Mouse (Mus musculus) heart, postnatal 4 days (tissue): Measurements from ENCODE around the gene Snx9. TPM values are rescaled to one million over a fixed set of nuclear protein-coding genes. Genes with fewer than 3 reads are reported as not detected.

ENCODE experiments used
- DNase-seq: peaks from one replicate; pipeline ENCODE4 v3.0.0; 2021
- total RNA-seq, 2 experiments: library from RNA; stranded (reverse); gene quantifications; 2 replicates each; pipeline ENCODE4 v1.2.3; 2021

Gene Snx9
- total RNA-seq, 2 experiments from 2014 or later, result 38.0 to 39.0 TPM

DNA sequence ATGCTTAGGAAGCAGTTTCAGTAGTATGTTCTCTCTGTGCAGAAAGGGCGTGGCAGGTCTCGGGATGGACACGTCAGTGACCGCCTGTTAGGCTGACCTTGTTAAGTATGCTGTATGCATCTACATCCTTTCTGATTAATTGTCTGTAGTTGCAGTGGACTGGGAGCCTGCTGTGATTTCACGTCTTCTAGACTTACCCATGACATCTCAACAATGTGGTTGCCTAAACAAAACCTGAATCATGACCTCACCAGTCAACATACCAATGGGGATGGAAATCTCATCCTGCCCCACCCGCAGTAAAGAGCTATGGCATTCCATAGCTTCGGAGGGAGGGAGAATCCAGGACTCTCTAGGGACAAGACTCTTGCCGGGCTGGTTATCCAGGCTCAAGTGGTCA lies 5.0 kb downstream of the Snx9 start:
- no peak for DNase-seq

- no peak for DNase-seq
Observed at GRCm38 (mm10) chr17:5848706-5849415, 7.7 kb downstream of the Snx9 start.

DNA sequence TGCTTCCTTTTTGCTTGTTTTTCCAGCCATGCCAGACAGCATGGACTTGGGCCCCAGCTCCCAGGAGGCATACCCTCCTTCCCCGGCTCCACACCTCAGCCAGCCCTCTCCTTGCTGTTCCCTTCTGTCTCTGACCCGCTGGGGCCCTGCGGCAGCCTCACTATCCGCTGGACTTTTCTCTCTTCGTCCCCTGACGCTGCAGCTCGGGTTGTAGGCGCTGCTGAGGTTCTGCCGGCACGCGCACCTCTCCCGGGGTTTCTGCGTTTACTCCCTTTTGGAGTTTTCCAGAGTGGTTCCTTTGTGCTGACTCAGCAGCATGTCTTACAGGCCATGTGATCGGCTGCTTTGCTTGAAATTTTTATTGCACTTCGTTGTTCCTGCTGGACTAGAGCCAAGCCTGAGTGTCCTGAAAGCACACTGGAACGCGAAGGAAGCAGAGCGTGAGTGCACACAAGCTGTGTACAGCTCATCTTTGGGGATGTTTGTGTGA lies 8.3 kb downstream of the Snx9 start:
- peak; percentile 74 for DNase-seq

- no peak for DNase-seq
Observed at GRCm38 (mm10) chr17:5850031-5850430, 8.9 kb downstream of the Snx9 start.

- no peak for DNase-seq
Observed at GRCm38 (mm10) chr17:5850476-5850875, 9.3 kb downstream of the Snx9 start.

- no peak for DNase-seq
Observed at GRCm38 (mm10) chr17:5853936-5854335, 12.8 kb downstream of the Snx9 start.

DNA sequence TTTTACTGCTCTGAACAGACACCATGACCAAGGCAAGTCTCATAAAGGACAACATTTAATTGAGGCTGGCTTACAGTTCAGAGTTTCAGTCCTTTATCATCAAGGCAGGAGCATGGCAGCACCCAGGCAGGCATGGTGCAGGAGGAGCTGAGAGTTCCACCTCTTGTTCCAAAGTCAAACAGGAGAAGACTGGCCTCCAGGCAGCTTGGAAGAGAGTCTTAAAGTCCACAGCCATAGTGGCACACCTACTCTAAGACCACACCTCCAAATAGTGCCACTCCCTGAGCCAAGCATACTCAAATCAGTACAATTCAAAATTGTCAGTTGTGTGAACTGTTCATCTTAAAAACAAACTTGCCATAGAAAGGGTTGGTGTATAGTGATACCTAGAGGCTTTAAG lies 14.4 kb downstream of the Snx9 start:
- DNase-seq, result no peak

GRCm38 (mm10) chr17:5856426-5856825 lies 15.3 kb downstream of the Snx9 start:
- DNase-seq, result no peak

GRCm38 (mm10) chr17:5857206-5857605 lies 16.1 kb downstream of the Snx9 start:
- no peak for DNase-seq

DNA sequence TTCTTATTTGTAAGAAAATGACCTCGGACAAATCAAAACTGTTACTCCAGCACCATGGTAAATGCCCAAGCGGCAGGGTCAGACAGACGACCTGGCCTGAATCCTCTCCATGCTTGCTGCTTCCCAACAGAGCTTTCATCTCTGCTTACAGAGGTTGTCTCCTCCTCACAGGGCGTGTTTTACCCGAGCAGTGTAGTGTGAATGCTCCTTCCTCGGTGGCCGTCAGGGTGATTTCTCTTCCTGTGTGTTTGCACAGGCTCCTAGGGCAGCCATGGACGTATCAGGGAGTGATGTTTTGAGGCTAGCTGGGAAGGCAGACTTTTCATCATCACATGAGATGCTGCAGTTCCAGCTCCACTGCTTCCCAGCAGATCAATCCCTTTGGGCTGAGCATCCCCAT lies 17.1 kb downstream of the Snx9 start:
- DNase-seq, result no peak

DNA sequence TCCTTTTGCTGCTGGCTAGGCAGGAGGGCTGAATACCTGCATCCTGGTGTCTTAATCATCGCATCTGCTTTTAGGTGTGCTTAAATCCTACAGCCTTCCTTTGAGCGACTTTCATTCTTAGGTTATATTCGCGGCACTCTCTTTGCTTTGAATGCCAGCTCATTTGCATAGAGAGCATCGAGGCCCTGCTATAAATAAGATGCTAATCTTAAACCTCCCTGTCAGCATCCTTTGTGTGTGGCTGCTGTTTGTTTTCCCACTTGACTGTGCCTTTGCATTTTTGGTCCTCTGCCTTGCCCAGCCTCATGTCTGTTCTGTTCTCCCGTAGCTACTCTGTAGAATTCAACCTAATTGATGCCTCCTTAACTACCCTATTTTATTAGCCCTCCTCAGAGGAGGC lies 21.2 kb downstream of the Snx9 start:
- no peak for DNase-seq

- DNase-seq, result no peak
Observed at GRCm38 (mm10) chr17:5862869-5863268, 21.7 kb downstream of the Snx9 start.

GRCm38 (mm10) chr17:5863745-5864144 lies 22.6 kb downstream of the Snx9 start:
- DNase-seq, result no peak

GRCm38 (mm10) chr17:5867456-5867855 lies 26.3 kb downstream of the Snx9 start:
- no peak for DNase-seq

- DNase-seq, result no peak
Observed at GRCm38 (mm10) chr17:5868319-5869031, 27.3 kb downstream of the Snx9 start.

DNA sequence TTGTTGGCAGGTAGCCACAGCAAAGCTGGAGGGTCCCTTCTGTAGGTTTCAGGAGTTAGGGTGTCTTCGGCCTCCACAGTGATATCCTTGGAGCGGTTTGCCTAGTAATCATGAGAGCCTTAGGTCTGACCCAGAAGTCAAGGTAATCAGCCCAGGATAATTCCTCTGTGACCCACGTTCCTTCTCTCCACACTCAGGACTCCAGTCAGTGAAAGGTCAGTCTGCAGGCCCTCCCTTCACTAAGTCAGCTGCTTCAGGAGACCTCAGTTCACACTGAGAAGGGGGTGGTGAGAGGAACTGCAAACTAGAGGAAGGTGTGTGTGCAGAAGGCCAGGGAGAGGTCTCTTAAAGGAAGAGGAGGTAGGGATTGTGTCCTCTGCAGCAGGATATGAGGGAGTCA lies 28.3 kb downstream of the Snx9 start:
- no peak for DNase-seq

DNA sequence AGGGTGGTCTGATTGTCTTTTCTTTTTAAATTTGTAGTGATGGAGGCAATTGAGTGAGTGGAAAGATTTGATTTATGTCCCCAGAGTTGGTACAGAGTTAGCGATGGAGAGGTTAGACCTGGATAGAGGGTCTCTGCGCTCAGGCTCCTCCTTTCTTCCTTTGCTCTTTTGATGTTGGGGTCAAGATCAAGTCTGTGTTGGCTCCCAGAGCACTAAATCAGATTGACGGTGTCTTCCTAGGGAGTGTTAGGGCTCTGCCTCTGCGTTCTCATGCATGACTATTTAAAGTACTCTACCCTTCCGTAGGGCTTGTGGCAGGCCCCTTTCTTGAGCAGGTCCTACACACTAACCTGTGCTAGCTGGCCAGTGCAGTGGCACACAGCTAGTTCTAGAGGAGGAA lies 28.9 kb downstream of the Snx9 start:
- no peak for DNase-seq

DNA sequence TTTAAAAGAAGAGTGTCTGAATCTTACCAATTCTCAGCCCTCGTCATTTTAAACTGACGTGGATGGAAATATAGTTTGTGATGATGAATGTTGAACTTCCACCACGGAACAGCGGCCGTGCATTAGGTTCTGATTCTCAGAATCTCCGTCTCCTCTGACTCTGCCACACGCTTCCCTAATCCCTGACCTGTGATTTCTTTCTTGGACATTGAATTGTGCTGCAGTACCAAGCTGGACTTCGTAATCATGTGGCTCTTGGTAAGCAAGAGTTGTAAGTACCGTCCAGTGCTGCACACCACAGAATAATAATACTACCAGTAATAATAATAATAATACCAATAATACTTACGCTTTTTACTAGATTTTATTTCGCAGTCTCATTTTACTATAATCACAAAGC lies 29.6 kb downstream of the Snx9 start:
- DNase-seq, result no peak

GRCm38 (mm10) chr17:5872506-5872905 lies 31.4 kb downstream of the Snx9 start:
- peak; percentile 83 for DNase-seq

DNA sequence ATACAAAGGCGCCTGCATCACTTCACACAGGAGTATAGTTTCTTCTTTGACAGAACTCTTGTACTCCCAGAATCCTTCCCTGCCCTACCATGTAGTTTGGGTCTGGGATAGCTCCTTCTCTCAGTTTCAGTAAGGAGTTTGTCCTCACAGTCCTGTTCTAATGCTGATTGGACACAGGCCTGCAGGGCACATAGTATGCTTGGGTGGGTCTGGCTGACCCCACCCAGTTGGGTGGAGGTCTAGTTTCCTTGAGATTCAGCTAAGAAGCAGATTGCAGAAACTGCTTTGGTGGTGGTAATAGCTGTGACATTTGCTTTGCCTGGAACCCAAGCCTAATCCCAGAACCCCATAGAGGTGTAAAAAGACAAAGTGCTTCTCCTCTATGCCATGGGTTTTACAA lies 33.4 kb downstream of the Snx9 start:
- no peak for DNase-seq

DNA sequence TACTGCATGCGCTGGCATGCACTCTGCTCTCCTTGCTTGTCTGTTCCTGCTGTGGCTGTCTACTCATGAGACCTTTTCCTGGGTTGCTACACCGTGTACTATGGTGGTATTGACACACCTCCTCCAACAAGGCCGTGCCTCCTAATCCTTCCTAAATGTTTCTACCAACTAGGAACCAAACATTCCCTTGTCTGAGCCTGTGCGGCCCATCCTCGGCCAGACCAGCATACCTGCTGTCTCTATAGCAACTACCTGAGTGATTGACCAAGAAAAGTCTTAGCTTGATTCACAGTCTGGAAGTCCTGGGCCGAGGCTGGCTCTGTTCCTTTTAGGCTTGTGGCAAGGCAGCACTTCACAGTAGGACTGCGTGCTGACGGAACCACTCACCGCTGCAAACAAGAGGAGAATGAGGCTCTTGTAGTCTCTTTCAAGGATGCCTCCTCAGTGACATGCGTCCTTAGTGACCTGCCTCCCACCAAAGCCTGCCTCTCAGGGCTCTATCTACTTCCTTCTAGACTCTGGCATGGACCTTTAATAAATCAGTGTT lies 36.6 kb downstream of the Snx9 start:
- DNase-seq, result no peak

DNA sequence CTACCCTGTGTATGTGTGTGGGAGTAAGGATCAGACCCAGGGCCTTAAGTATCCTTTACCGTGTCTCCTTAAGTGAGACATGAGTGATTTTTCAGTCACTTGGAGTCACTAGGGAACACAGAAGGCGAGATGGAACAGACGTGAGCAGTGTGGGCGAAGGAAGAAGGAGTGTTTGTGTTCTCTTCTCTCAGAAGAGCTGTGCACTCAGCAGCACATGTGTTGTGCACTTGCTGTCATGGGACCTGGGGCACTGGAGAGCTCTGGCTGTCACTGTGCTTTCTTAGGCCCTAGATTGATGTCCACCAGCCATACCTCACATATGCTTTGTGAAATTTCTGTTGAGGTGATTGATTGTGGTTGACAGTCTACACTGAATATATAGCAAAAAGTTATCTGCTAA lies 37.7 kb downstream of the Snx9 start:
- DNase-seq, result no peak

GRCm38 (mm10) chr17:5885474-5885873 lies 44.3 kb downstream of the Snx9 start:
- peak; percentile 80 for DNase-seq
